16 mouse cellular contexts compared by ENCODE assay signal in the genomic region with DNA sequence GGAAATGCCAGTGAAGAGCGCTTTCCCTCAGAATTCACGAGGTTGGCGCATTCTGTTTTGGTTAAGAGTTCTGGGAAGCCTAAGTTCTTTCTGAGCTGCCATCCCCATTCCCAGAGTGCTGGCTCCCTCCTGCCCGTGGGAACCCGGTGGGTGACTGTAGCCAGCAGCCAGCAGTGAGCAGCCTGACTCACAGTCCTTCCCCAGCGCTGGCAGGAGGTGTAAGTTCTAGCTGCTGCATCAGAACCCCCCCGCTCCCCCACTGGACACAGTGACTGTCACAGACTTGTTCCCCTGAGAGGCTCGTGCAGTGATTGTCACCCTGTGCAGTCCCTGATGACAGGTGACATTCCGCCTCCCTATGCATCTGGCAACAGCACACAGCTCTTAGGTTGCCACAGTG. TPM values are rescaled to one million over a fixed set of nuclear protein-coding genes. Genes with fewer than 3 reads are reported as not detected.
DNase-seq lines count a peak whose midpoint lies in the region.
"Had no signal": no experiment of that assay in that cellular context is flagged by ENCODE, and none has a peak within 500 bp of the region (broad histone marks: within the 10 kb centered on the region; RNA-seq: fewer than 3 reads in every experiment).

No protein-coding gene starts in this region.

- intact Hi-C loops in heart, postnatal 36 days (cut with DNase I) = no loop called here

- peak; percentile 35 for DNase-seq in adrenal gland, postnatal 25 days
- DNase-seq in adrenal gland, adult 18-20 months (ENCODE audit: low spot score in 2 of 2) = no peak
- peak; percentile 23 for DNase-seq in heart, postnatal 4 days
- DNase-seq in heart, postnatal 36 days = no peak
- DNase-seq in right cerebral cortex, adult 18-20 months = peak; percentile 73
- DNase-seq in right cerebral cortex, postnatal 10 days (ENCODE audit: low spot score in 2 of 2) = no peak
- peak; percentile 40 for DNase-seq in right cerebral cortex, postnatal 14 days
- no peak for DNase-seq in kidney, adult 8-10 months
- DNase-seq: cerebellum, adult 2 months; cerebellum, postnatal 25 days; gastrocnemius, postnatal 10 days; heart, adult 11 months; kidney, postnatal 25 days; layer of hippocampus, postnatal 36 days; thymus, adult 2 months had no signal

RNA-seq across cellular contexts. Expression of gene Crispld2, which starts 22.1 kb away (rescaled TPM):
- 5.1 and 6.9 TPM in 2 replicates for total RNA-seq in adrenal gland, postnatal 25 days (2021)
- total RNA-seq in adrenal gland, adult 18-20 months (2021) = 10 to 100 TPM in 1 of 2 experiments, 1 to 10 TPM in 1; 9.5 to 12.8 TPM
- 1 to 10 TPM; 3.6 to 4.6 TPM for total RNA-seq in heart, postnatal 4 days (2021)
- 10 to 100 TPM; 22.5 to 29.5 TPM for total RNA-seq in heart, postnatal 36 days (2021)
- total RNA-seq: monocyte, adult 5-6 weeks had no signal

RNA-seq across cellular contexts. Expression of gene Gm20388, which starts 59.5 kb away (rescaled TPM):
- total RNA-seq in adrenal gland, postnatal 25 days (2021) = 3.6 and 27.1 TPM in 2 replicates
- 1 to 10 TPM; 1.3 to 8.5 TPM for total RNA-seq in adrenal gland, adult 18-20 months (2021)
- 1 to 10 TPM in 1 of 2 experiments, not detected in 1; 5.8 TPM for total RNA-seq in heart, postnatal 4 days (2021)
- 1 to 10 TPM; 3.5 to 4.9 TPM for total RNA-seq in heart, postnatal 36 days (2021)

Comparison
In these comparisons a context has a peak if more than half of its experiments do, and no peak if none do; other contexts are left out.
1. DNase-seq: peak in adrenal gland, postnatal 25 days (single experiment), heart, postnatal 4 days (single experiment), right cerebral cortex, adult 18-20 months (single experiment) and right cerebral cortex, postnatal 14 days (single experiment); none in adrenal gland, adult 18-20 months (0 of 2), heart, postnatal 36 days (0 of 2), right cerebral cortex, postnatal 10 days (0 of 2) and kidney, adult 8-10 months (0 of 2).